ENCODE assay signal across 8 mouse cellular contexts in the genomic region with DNA sequence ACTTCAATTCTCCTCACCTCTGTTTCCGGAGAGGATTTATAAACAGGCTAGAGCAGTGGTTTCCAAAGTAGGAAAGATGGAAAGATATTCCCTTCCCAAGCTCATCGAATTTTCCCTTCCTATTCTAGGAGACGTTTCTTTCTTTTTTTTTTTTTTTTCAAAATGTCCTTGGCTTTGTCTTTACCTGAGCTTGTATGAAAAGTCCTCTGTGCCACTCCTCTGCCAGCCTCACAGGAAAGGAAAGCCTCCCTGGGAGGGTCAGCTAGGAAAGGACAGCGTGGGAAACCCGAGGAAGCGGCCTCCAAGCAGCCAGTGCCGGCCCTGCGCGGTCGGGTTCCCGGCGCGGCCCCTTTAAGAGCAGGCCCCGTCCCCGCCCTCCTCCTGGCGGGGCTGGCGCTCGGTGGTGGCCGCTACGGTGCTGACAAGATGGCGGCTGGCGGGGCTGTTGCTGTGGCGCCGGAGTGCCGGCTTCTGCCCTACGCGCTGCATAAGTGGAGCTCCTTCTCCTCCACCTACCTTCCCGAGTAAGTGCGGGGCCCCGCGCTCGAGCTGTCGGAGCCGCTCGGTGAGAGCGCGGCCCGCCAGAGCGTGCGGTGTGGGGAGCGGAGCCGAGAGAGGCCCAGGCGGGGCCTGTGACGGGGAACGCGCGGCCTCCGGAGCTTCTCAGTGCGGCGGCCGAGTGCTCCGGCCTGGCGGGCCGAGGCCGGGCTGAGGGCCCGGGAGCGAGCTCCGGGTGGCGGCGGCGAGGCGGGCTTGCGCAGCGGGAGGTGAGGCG. TPM values are rescaled to one million over a fixed set of nuclear protein-coding genes. Genes with fewer than 3 reads are reported as not detected.
DNase-seq lines count a peak whose midpoint lies in the region; ATAC-seq and TF ChIP-seq lines count a peak whose summit lies in the region.

Mkln1 (plus strand) TSS at position 305 of the 775 bp plus-strand sequence.

- peak within 1 kb of the TSS; percentile 98 for H3K4me2 ChIP-seq in hindbrain, embryonic 14.5 days (replicated peaks)

- H3K9ac ChIP-seq in hindbrain, embryonic 14.5 days: peak within 1 kb of the TSS; percentile 96

- ATAC-seq in Patski: peak; percentile 99
- ATAC-seq in hindbrain, embryonic 14.5 days (ENCODE audit: low FRiP score): peak; percentile 99

- no peaks in the 10 kb centered on the region for H3K27me3 ChIP-seq in Patski
- H3K27me3 ChIP-seq in hindbrain, embryonic 14.5 days (ENCODE audit: control insufficient read depth, insufficient read depth, low read length): no peaks in the 10 kb centered on the region

- H3K4me3 ChIP-seq in hindbrain, embryonic 14.5 days (replicated peaks; ENCODE audit: low read length): peak within 1 kb of the TSS; percentile 96

- POLR2A ChIA-PET in Patski (lab: Charles Lee): interaction anchor here (0.6 to 1.1 kb wide), 3 partner anchors 45 to 234 kb away, joined by 3 to 4 read pairs (median 3); no protein-coding TSS in a partner anchor

- DNase-seq in Patski (ENCODE audit: low read depth, low spot score): peak; percentile 31
- DNase-seq in cerebellum, postnatal 14 days: peak; percentile 91 to 94
- peak; percentile 74 to 83 for DNase-seq in frontal cortex, postnatal 25 days (ENCODE audit: low spot score in 2 of 2)
- DNase-seq in hindbrain, embryonic 14.5 days (ENCODE audit: low spot score): peak; percentile 82
- DNase-seq in layer of hippocampus, postnatal 36 days: peak; percentile 89 to 92
- DNase-seq in lung, postnatal 36 days: peak; percentile 92
- peak; percentile 93 for DNase-seq in retina, postnatal 1 day
- DNase-seq in urinary bladder, adult 18-20 months (ENCODE audit: low spot score in 2 of 2): peak; percentile 87 to 91

- H3K36me3 ChIP-seq in hindbrain, embryonic 14.5 days (replicated peaks; ENCODE audit: control insufficient read depth, insufficient read depth): no peaks in the 10 kb centered on the region

- H3K4me1 ChIP-seq in hindbrain, embryonic 14.5 days (replicated peaks; ENCODE audit: control insufficient read depth, insufficient read depth, low read length): peaks cover 36% of the 10 kb centered on the region

- CTCF ChIA-PET in Patski (lab: Charles Lee): interaction anchor here (0.8 to 1.3 kb wide), 3 partner anchors 11 to 273 kb away, joined by 3 read pairs; no protein-coding TSS in a partner anchor

- WGBS in hindbrain, embryonic 14.5 days: 2% methylated on average over 62 of the region's 65 CpGs

- peak within 1 kb of the TSS; percentile 95 for H3K27ac ChIP-seq in hindbrain, embryonic 14.5 days

- no peak for TF ChIP-seq CTCF in Patski (IDR thresholded peaks at IDR 0.05)

- in situ Hi-C loops in Patski (cut with MboI; ENCODE audit: low pct_unique_long_range_greater_than_20kb): no loop called here

- H3K9me3 ChIP-seq in hindbrain, embryonic 14.5 days (ENCODE audit: control insufficient read depth, low read length): no peaks in the 10 kb centered on the region

RNA-seq across cellular contexts. Expression of gene Mkln1, which starts in this region (rescaled TPM):
- polyA plus RNA-seq in Patski (2021): 165 TPM
- polyA plus RNA-seq in hindbrain, embryonic 14.5 days (2014; fragmentation: Nextera tagmentation; extraction: Ambion mirVana): 131 and 136 TPM in 2 replicates
- 100 to 1,000 TPM; 162 to 166 TPM for total RNA-seq in layer of hippocampus, postnatal 36 days (2021)

Comparison
In these comparisons a context has a peak if more than half of its experiments do, and no peak if none do; other contexts are left out.
1. Peak in every context shown above with its lines: DNase-seq, ATAC-seq, H3K4me3 ChIP-seq and H3K27ac ChIP-seq.
2. DNase-seq: peak in every context shown above with its lines; median percentile 93 in retina, postnatal 1 day; 92 in cerebellum, postnatal 14 days; 92 in lung, postnatal 36 days; 90 in layer of hippocampus, postnatal 36 days; 89 in urinary bladder, adult 18-20 months; 82 in hindbrain, embryonic 14.5 days; 78 in frontal cortex, postnatal 25 days; 31 in Patski.